Mouse (Mus musculus): Measurements from ENCODE around the gene Slc12a3. TPM values are rescaled to one million over a fixed set of nuclear protein-coding genes. Genes with fewer than 3 reads are reported as not detected.

Slc12a3 gene
- polyA plus RNA-seq, 1 experiment from 2014 or later, result 0.07 TPM

GRCm38 (mm10) chr8:94412518-94412917 is 83.5 kb downstream of the Slc12a3 start:
- H3K9ac ChIP-seq (replicated peaks; ENCODE audit: low read length), result no peak overlapping the region
- no peaks in the 10 kb centered on the region for H3K36me3 ChIP-seq (ENCODE audit: control insufficient read depth, insufficient read depth, low read length)
- H3K4me2 ChIP-seq (ENCODE audit: low read length), result no peak overlapping the region
- no peak for ATAC-seq (ENCODE audit: low FRiP score, low TSS enrichment)
- H3K9me3 ChIP-seq (ENCODE audit: control insufficient read depth, low read length), result no peaks in the 10 kb centered on the region
- no peaks in the 10 kb centered on the region for H3K4me1 ChIP-seq (ENCODE audit: control insufficient read depth, insufficient read depth, low read length)
- 92% methylated on average over 6 of the region's 6 CpGs for WGBS
- no peaks in the 10 kb centered on the region for H3K27me3 ChIP-seq (ENCODE audit: control insufficient read depth, insufficient read depth, low read length)
- no peak for DNase-seq
- H3K27ac ChIP-seq (replicated peaks; ENCODE audit: low read depth, low read length), result no peak overlapping the region
- no peak overlapping the region for H3K4me3 ChIP-seq (replicated peaks; ENCODE audit: low read depth, low read length)

GRCm38 (mm10) chr8:94413509-94413908 is 84.5 kb downstream of the Slc12a3 start:
- H3K36me3 ChIP-seq (ENCODE audit: control insufficient read depth, insufficient read depth, low read length), result no peaks in the 10 kb centered on the region
- 89% methylated on average over 6 of the region's 6 CpGs for WGBS
- ATAC-seq (ENCODE audit: low FRiP score, low TSS enrichment) (no peak), DNase-seq (no peak)
- H3K4me3 ChIP-seq (replicated peaks; ENCODE audit: low read depth, low read length), result no peak overlapping the region
- H3K4me2 ChIP-seq (ENCODE audit: low read length), result no peak overlapping the region
- no peaks in the 10 kb centered on the region for H3K4me1 ChIP-seq (ENCODE audit: control insufficient read depth, insufficient read depth, low read length)
- no peak overlapping the region for H3K9ac ChIP-seq (replicated peaks; ENCODE audit: low read length)
- no peaks in the 10 kb centered on the region for H3K9me3 ChIP-seq (ENCODE audit: control insufficient read depth, low read length)
- H3K27ac ChIP-seq (replicated peaks; ENCODE audit: low read depth, low read length), result no peak overlapping the region
- H3K27me3 ChIP-seq (ENCODE audit: control insufficient read depth, insufficient read depth, low read length), result no peaks in the 10 kb centered on the region

- whole genome bisulfite sequencing, result 71% methylated on average over 2 of the region's 2 CpGs
- Histone ChIP-seq H3K4me2 (ENCODE audit: low read length) (no peak overlapping the region), H3K36me3 (ENCODE audit: control insufficient read depth, insufficient read depth, low read length) (no peaks in the 10 kb centered on the region), H3K9me3 (ENCODE audit: control insufficient read depth, low read length) (no peaks in the 10 kb centered on the region), H3K4me1 (ENCODE audit: control insufficient read depth, insufficient read depth, low read length) (no peaks in the 10 kb centered on the region), H3K27me3 (ENCODE audit: control insufficient read depth, insufficient read depth, low read length) (no peaks in the 10 kb centered on the region), H3K4me3 (replicated peaks; ENCODE audit: low read depth, low read length) (no peak overlapping the region), H3K9ac (replicated peaks; ENCODE audit: low read length) (no peak overlapping the region), H3K27ac (replicated peaks; ENCODE audit: low read depth, low read length) (no peak overlapping the region)
- no peak for DNase-seq
- no peak for ATAC-seq (ENCODE audit: low FRiP score, low TSS enrichment)
Measured at GRCm38 (mm10) chr8:94415218-94415617, 86.2 kb downstream of the Slc12a3 start.

MicroRNAs within 50 kb of the gene (microRNA counts, 519-probe panel; counts per million panel counts)
- microRNA mmu-miR-138, result 5,537 counts per million, percentile 64 among the panel's probes with 10 or more counts

Small RNA genes within 50 kb of the gene (microRNA-seq; reads per million reads assigned to microRNA genes)
- 512 reads per million, percentile 73 among the genes with 10 or more reads in this experiment for gene Mir138-2

Other genes with a start within 250 kb of the Slc12a3 start
- gene Bbs2, start 230.3 kb upstream of the Slc12a3 start, polyA plus RNA-seq (2014; fragmentation: Nextera tagmentation; extraction: Ambion mirVana), result 22.3 and 24.3 TPM in 2 replicates
- gene Mt4, start 192.0 kb upstream of the Slc12a3 start, polyA plus RNA-seq (2014; fragmentation: Nextera tagmentation; extraction: Ambion mirVana), result not detected in 2 replicates
- 137 and 212 TPM in 2 replicates for gene Mt3, start 176.6 kb upstream of the Slc12a3 start, polyA plus RNA-seq (2014; fragmentation: Nextera tagmentation; extraction: Ambion mirVana)
- gene Mt2, start 156.5 kb upstream of the Slc12a3 start, polyA plus RNA-seq (2014; fragmentation: Nextera tagmentation; extraction: Ambion mirVana), result 7.9 and 9.3 TPM in 2 replicates
- gene Mt1, start 150.1 kb upstream of the Slc12a3 start, polyA plus RNA-seq (2014; fragmentation: Nextera tagmentation; extraction: Ambion mirVana), result 34.9 and 38.4 TPM in 2 replicates
- 58.5 and 75.4 TPM in 2 replicates for gene Nup93, start 114.6 kb upstream of the Slc12a3 start, polyA plus RNA-seq (2014; fragmentation: Nextera tagmentation; extraction: Ambion mirVana)
- 60.9 and 72.2 TPM in 2 replicates for gene Herpud1, start 57.2 kb downstream of the Slc12a3 start, polyA plus RNA-seq (2014; fragmentation: Nextera tagmentation; extraction: Ambion mirVana)
- gene Nlrc5, start 105.2 kb downstream of the Slc12a3 start, polyA plus RNA-seq (2014; fragmentation: Nextera tagmentation; extraction: Ambion mirVana), result 0.32 and 1.2 TPM in 2 replicates
- gene Cpne2, start 203.8 kb downstream of the Slc12a3 start, polyA plus RNA-seq (2014; fragmentation: Nextera tagmentation; extraction: Ambion mirVana), result 11.5 and 14.1 TPM in 2 replicates

Data from midbrain, embryonic 14.5 days (tissue).